Mouse (Mus musculus) neutrophil, adult 59 days (primary cell): ENCODE data around the gene Fam19a4. TPM values are rescaled to one million over a fixed set of nuclear protein-coding genes. Genes with fewer than 3 reads are reported as not detected.

Experiments used
- total RNA-seq, 2 experiments: library from RNA; stranded (reverse); gene quantifications; 1 replicate in 1 of 2; 2 replicates in 1 of 2; pipeline ENCODE4 v1.2.4; 2023

Gene Fam19a4
- not detected for total RNA-seq

DNA sequence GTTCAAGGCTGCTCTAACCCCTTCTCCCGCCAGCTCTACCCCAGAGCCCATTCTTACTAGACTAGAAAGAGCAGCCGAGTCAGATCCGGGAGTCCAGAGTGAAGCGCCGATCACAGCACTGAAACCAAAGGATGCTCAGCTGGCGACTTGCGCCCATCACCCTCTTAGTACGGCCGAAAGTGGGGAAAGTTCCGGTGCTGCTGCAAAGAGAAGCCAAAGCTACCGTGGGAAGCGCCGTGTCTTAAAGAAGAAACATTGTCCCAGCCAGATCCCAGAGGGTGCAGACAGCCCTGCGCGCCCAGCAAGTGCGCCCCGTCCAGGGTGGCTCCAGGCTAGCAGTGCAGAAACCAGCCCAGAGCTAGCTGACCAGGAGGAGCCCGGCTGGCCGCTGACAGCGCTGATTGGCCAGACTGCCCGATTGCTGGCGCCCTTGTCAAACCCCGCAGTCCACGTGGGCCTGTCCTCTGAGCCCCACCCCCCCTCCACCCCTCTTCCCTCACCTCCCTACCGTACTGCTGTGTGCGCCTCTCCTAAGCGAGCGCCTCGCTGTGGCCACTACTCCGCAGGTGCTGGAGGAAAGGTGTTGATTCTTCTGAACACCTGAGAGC is at the start of gene Fam19a4:
Gene Fam19a4 (minus strand): TSS at position 340 of the 608 bp plus-strand sequence.

Other genes starting within 250 kb of the Fam19a4 start
- 1 to 10 TPM; 3.8 to 5.0 TPM for gene Eogt, start 88.8 kb upstream of the Fam19a4 start, total RNA-seq
- gene Tmf1, start 118.7 kb upstream of the Fam19a4 start, total RNA-seq, result 10 to 100 TPM; 31.1 to 34.9 TPM
- gene Uba3, start 145.2 kb upstream of the Fam19a4 start, total RNA-seq, result 10 to 100 TPM; 23.1 to 32.4 TPM
- gene Arl6ip5, start 150.3 kb upstream of the Fam19a4 start, total RNA-seq, result 10 to 100 TPM; 59.4 to 68.6 TPM
- not detected for gene Lmod3, start 192.3 kb upstream of the Fam19a4 start, total RNA-seq